ENCODE assay signal across 27 mouse cellular contexts in the genomic region with DNA sequence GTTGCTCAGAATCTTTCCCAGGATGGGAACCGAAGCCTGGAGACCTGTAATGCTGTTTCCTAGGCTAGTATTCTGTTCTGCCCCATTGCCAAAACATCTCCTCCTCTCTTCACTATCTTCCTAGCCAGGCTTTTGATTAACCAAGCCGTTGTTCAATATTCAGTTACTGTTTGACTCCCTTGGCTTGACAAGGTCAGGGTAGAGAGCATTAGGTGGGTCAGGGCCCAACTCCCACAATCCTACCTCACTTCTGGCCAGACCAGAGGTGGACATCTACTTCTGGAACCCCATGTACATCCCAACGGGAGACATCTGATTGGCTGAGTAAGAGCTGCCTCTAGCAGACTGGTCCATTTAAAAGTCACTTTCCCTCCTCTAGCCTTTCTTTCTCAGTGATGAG. TPM values are rescaled to one million over a fixed set of nuclear protein-coding genes. Genes with fewer than 3 reads are reported as not detected.
DNase-seq lines count a peak whose midpoint lies in the region; ATAC-seq and TF ChIP-seq lines count a peak whose summit lies in the region.
"Had no signal": no experiment of that assay in that cellular context is flagged by ENCODE, and none has a peak within 500 bp of the region (broad histone marks: within the 10 kb centered on the region; RNA-seq: fewer than 3 reads in every experiment).

No protein-coding gene starts in this region.

- H3K9me3 ChIP-seq in heart, embryonic 12.5 days (replicated peaks), result no peaks in the 10 kb centered on the region
- no peaks in the 10 kb centered on the region for H3K9me3 ChIP-seq in MEL (replicated peaks; ENCODE audit: insufficient read depth, low read length)
- H3K9me3 ChIP-seq in liver, embryonic 12.5 days (replicated peaks), result no peaks in the 10 kb centered on the region
- H3K9me3 ChIP-seq: embryonic facial prominence, embryonic 12.5 days; forebrain, embryonic 12.5 days; G1E; hindbrain, embryonic 15.5 days; intestine, embryonic 15.5 days; limb, embryonic 10.5 days; midbrain, embryonic 13.5 days had no signal

- peak overlapping the region; percentile 54; the same call in 1 of the 2 replicates for H3K27ac ChIP-seq in heart, embryonic 12.5 days (ENCODE audit: poor library complexity, severe bottlenecking)
- peak overlapping the region; percentile 88 for H3K27ac ChIP-seq in MEL (ENCODE audit: control insufficient read depth, low read depth, low read length)
- H3K27ac ChIP-seq in liver, embryonic 12.5 days, result peak overlapping the region; percentile 33
- H3K27ac ChIP-seq: embryonic facial prominence, embryonic 12.5 days; forebrain, embryonic 12.5 days; hindbrain, embryonic 15.5 days; intestine, embryonic 15.5 days; limb, embryonic 10.5 days; midbrain, embryonic 13.5 days had no signal

- peaks cover 75% of the 10 kb centered on the region for H3K4me1 ChIP-seq in heart, embryonic 12.5 days (replicated peaks)
- peaks cover 26 to 46% of the 10 kb centered on the region in 2 experiments for H3K4me1 ChIP-seq in MEL (ENCODE audit: control insufficient read depth in 1 of 2, insufficient read depth in 2 of 2, low read length in 2 of 2)
- peaks cover 91% of the 10 kb centered on the region for H3K4me1 ChIP-seq in liver, embryonic 12.5 days

- TF ChIP-seq CTCF in MEL (IDR thresholded peaks at IDR 0.05 in 2 of 3, conservative IDR thresholded peaks at IDR 0.05 in 1 of 3; ENCODE audit: control insufficient read depth in 1 of 3, insufficient read depth in 1 of 3, low read depth in 2 of 3, low read length in 3 of 3, poor library complexity in 1 of 3, severe bottlenecking in 1 of 3), result no peak

- H3K27me3 ChIP-seq in heart, embryonic 12.5 days (replicated peaks), result no peaks in the 10 kb centered on the region
- H3K27me3 ChIP-seq in MEL (ENCODE audit: control insufficient read depth in 1 of 2, insufficient read depth in 2 of 2, low read length in 2 of 2), result no peaks in the 10 kb centered on the region
- H3K27me3 ChIP-seq in liver, embryonic 12.5 days (replicated peaks), result peaks cover 24% of the 10 kb centered on the region
- H3K27me3 ChIP-seq: CH12.LX; embryonic facial prominence, embryonic 12.5 days; intestine, embryonic 15.5 days had no signal

- TF ChIP-seq RAD21 in MEL (IDR thresholded peaks at IDR 0.05; ENCODE audit: low read depth, low read length), result no peak

- TF ChIP-seq POLR2A in MEL (IDR thresholded peaks at IDR 0.05; ENCODE audit: control insufficient read depth in 1 of 2, insufficient read depth in 1 of 2, low read depth in 1 of 2, low read length in 2 of 2, poor library complexity in 1 of 2), result no peak

- H3K4me3 ChIP-seq in heart, embryonic 12.5 days, result no peak overlapping the region
- H3K4me3 ChIP-seq in MEL (ENCODE audit: control insufficient read depth in 1 of 2, insufficient read depth in 1 of 2, low read depth in 2 of 2, low read length in 2 of 2), result no peak overlapping the region
- no peak overlapping the region for H3K4me3 ChIP-seq in liver, embryonic 12.5 days
- H3K4me3 ChIP-seq: embryonic facial prominence, embryonic 12.5 days; erythroblast, embryonic 14.5 days; forebrain, embryonic 12.5 days; hindbrain, embryonic 15.5 days; intestine, embryonic 15.5 days; limb, embryonic 10.5 days; midbrain, embryonic 13.5 days had no signal

- H3K9ac ChIP-seq in heart, embryonic 12.5 days, result no peak overlapping the region
- H3K9ac ChIP-seq in MEL (ENCODE audit: control insufficient read depth, low read depth, low read length, poor library complexity, severe bottlenecking), result peak overlapping the region; percentile 22; the same call in 1 of the 2 replicates
- no peak overlapping the region for H3K9ac ChIP-seq in liver, embryonic 12.5 days
- H3K9ac ChIP-seq: embryonic facial prominence, embryonic 12.5 days; forebrain, embryonic 12.5 days; hindbrain, embryonic 15.5 days; intestine, embryonic 15.5 days; midbrain, embryonic 13.5 days had no signal

- H3K79me2 ChIP-seq in MEL (ENCODE audit: control insufficient read depth, insufficient read depth, low read length, poor library complexity), result peaks cover 40% of the 10 kb centered on the region

- no peak for DNase-seq in heart, adult 9 months (ENCODE audit: low spot score in 2 of 2)
- DNase-seq in MEL (ENCODE audit: low read depth, low spot score), result peak; percentile 16
- DNase-seq in layer of hippocampus, postnatal 25 days (ENCODE audit: extremely low spot score in 1 of 2, low spot score in 1 of 2), result no peak
- DNase-seq: adrenal gland, postnatal 10 days; B cell, adult 2 months; cerebellum, adult 18-20 months; cerebellum, postnatal 14 days; kidney, adult 8-10 months; kidney, postnatal 10 days; lung, adult 18-20 months; right cerebral cortex, postnatal 14 days; spleen, adult 18-20 months had no signal

- peaks cover 17% of the 10 kb centered on the region for H3K36me3 ChIP-seq in heart, embryonic 12.5 days
- H3K36me3 ChIP-seq in MEL (ENCODE audit: control insufficient read depth in 1 of 2, insufficient read depth in 2 of 2, low read length in 2 of 2), result peaks cover 0 to 48% of the 10 kb centered on the region in 2 experiments; a peak in 2 of 4 replicates
- H3K36me3 ChIP-seq in liver, embryonic 12.5 days, result peaks cover 11% of the 10 kb centered on the region; the same call in 1 of the 2 replicates
- H3K36me3 ChIP-seq: embryonic facial prominence, embryonic 12.5 days; forebrain, embryonic 12.5 days; hindbrain, embryonic 15.5 days; intestine, embryonic 15.5 days; midbrain, embryonic 13.5 days had no signal

- 75% methylated on average over 3 of the region's 3 CpGs for WGBS in heart, embryonic 12.5 days
- WGBS in liver, embryonic 12.5 days (ENCODE audit: insufficient replicate concordance), result 43% methylated on average over 3 of the region's 3 CpGs

- no peak for ATAC-seq in heart, embryonic 12.5 days (ENCODE audit: insufficient number of reproducible peaks, low FRiP score)
- ATAC-seq in liver, embryonic 12.5 days, result 0 out of 2 replicates have a peak, but pooled peaks have one; percentile 10
- ATAC-seq in megakaryocyte-erythroid progenitor cell, adult 5-6 weeks (replicated peaks; ENCODE audit: low FRiP score, low TSS enrichment, poor library complexity, severe bottlenecking), result peak; percentile 19; the same call in 1 of the 2 replicates
- no peak for ATAC-seq in erythroblast, adult 5-6 weeks (replicated peaks; ENCODE audit: low FRiP score, poor library complexity, severe bottlenecking)
- ATAC-seq: intestine, embryonic 15.5 days; midbrain, embryonic 13.5 days had no signal

- no peak overlapping the region for H3K4me2 ChIP-seq in heart, embryonic 12.5 days
- H3K4me2 ChIP-seq in liver, embryonic 12.5 days, result peak overlapping the region; percentile 32
- H3K4me2 ChIP-seq: embryonic facial prominence, embryonic 12.5 days; forebrain, embryonic 12.5 days; hindbrain, embryonic 15.5 days; intestine, embryonic 15.5 days; midbrain, embryonic 13.5 days had no signal

- TF ChIP-seq EP300 in MEL (IDR thresholded peaks at IDR 0.05; ENCODE audit: low read depth in 1 of 2, low read length in 2 of 2), result no peak

TF ChIP-seq in MEL, 35 proteins besides CTCF, POLR2A, EP300 and RAD21:
- no peak for TF ChIP-seq MEF2A (IDR thresholded peaks at IDR 0.05; ENCODE audit: extremely low read depth, insufficient replicate concordance, low read depth, low read length, poor library complexity, severe bottlenecking)
- 0 out of 2 replicates have a peak, but pooled peaks have one; percentile 44 for TF ChIP-seq MYB (IDR thresholded peaks at IDR 0.05; ENCODE audit: low read depth, low read length)
- TF ChIP-seq MXI1 (IDR thresholded peaks at IDR 0.05; ENCODE audit: low read depth, low read length), result 0 out of 2 replicates have a peak, but pooled peaks have one; percentile 6

RNA-seq across cellular contexts. Expression of gene Itga5, which starts 3.6 kb away (rescaled TPM):
- polyA plus RNA-seq in heart, embryonic 12.5 days (2016; fragmentation: Nextera tagmentation; extraction: Ambion mirVana), result 111 and 115 TPM in 2 replicates
- 6.0 and 6.7 TPM in 2 replicates for total RNA-seq in MEL (2012; rRNA removed)
- 10 to 100 TPM in 1 of 2 experiments, not detected in 1; 17.4 TPM for polyA plus RNA-seq in MEL (2012; ENCODE audit: insufficient read depth in 1 of 2, insufficient read length in 2 of 2, low read depth in 1 of 2, low replicate concordance in 2 of 2, missing spikeins in 1 of 2)
- polyA plus RNA-seq in liver, embryonic 12.5 days (2016; fragmentation: Nextera tagmentation; extraction: Ambion mirVana), result 21.8 and 23.2 TPM in 2 replicates
- 51.5 and 56.4 TPM in 2 replicates for total RNA-seq in megakaryocyte-erythroid progenitor cell, adult 5-6 weeks (2014; fragmentation: Nextera tagmentation)
- total RNA-seq in megakaryocyte-erythroid progenitor cell, adult 5-6 weeks (2017), result 11.5 and 11.8 TPM in 2 replicates
- 1 to 10 TPM; 1.4 to 2.4 TPM for total RNA-seq in layer of hippocampus, postnatal 25 days (2021)
- total RNA-seq in erythroblast, adult 5-6 weeks (2015; ENCODE audit: low replicate concordance), result 2.5 and 7.9 TPM in 2 replicates
- 2.4 TPM in 2 replicates for total RNA-seq in erythroblast, adult 5-6 weeks (2017; ENCODE audit: low replicate concordance)

RNA-seq across cellular contexts. Expression of gene Zfp385a, which starts 23.1 kb away (rescaled TPM):
- polyA plus RNA-seq in heart, embryonic 12.5 days (2016; fragmentation: Nextera tagmentation; extraction: Ambion mirVana), result 9.2 and 10.3 TPM in 2 replicates
- 4.4 and 5.2 TPM in 2 replicates for total RNA-seq in MEL (2012; rRNA removed)
- 10 to 100 TPM in 1 of 2 experiments, not detected in 1; 54.0 TPM for polyA plus RNA-seq in MEL (2012; ENCODE audit: insufficient read depth in 1 of 2, insufficient read length in 2 of 2, low read depth in 1 of 2, low replicate concordance in 2 of 2, missing spikeins in 1 of 2)
- polyA plus RNA-seq in liver, embryonic 12.5 days (2016; fragmentation: Nextera tagmentation; extraction: Ambion mirVana), result 7.7 and 8.2 TPM in 2 replicates
- 23.4 and 28.7 TPM in 2 replicates for total RNA-seq in megakaryocyte-erythroid progenitor cell, adult 5-6 weeks (2014; fragmentation: Nextera tagmentation)
- total RNA-seq in megakaryocyte-erythroid progenitor cell, adult 5-6 weeks (2017), result 1.7 and 2.1 TPM in 2 replicates
- total RNA-seq in layer of hippocampus, postnatal 25 days (2021), result 10 to 100 TPM; 40.7 to 45.0 TPM
- 2.9 and 5.6 TPM in 2 replicates for total RNA-seq in erythroblast, adult 5-6 weeks (2015; ENCODE audit: low replicate concordance)
- 0.68 and 0.84 TPM in 2 replicates for total RNA-seq in erythroblast, adult 5-6 weeks (2017; ENCODE audit: low replicate concordance)

RNA-seq across cellular contexts. Expression of gene Gpr84, which starts 52.5 kb away (rescaled TPM):
- polyA plus RNA-seq in heart, embryonic 12.5 days (2016; fragmentation: Nextera tagmentation; extraction: Ambion mirVana), result 0.17 and 0.29 TPM in 2 replicates
- 0.12 TPM in 1 of 2 replicates, not detected in the other for total RNA-seq in MEL (2012; rRNA removed)
- polyA plus RNA-seq in MEL (2012; ENCODE audit: insufficient read depth in 1 of 2, insufficient read length in 2 of 2, low read depth in 1 of 2, low replicate concordance in 2 of 2, missing spikeins in 1 of 2), result under 1 TPM in 1 of 2 experiments, not detected in 1; 0.21 TPM
- polyA plus RNA-seq in liver, embryonic 12.5 days (2016; fragmentation: Nextera tagmentation; extraction: Ambion mirVana), result 0.75 and 0.78 TPM in 2 replicates
- 0.49 TPM in 1 of 2 replicates, not detected in the other for total RNA-seq in megakaryocyte-erythroid progenitor cell, adult 5-6 weeks (2014; fragmentation: Nextera tagmentation)
- 0.34 and 1.3 TPM in 2 replicates for total RNA-seq in megakaryocyte-erythroid progenitor cell, adult 5-6 weeks (2017)
- 1 to 10 TPM in 1 of 2 experiments, under 1 TPM in 1; 0.66 to 1.1 TPM for total RNA-seq in layer of hippocampus, postnatal 25 days (2021)
- 0.96 and 2.1 TPM in 2 replicates for total RNA-seq in erythroblast, adult 5-6 weeks (2015; ENCODE audit: low replicate concordance)
- total RNA-seq in erythroblast, adult 5-6 weeks (2017; ENCODE audit: low replicate concordance), result 0.70 and 1.3 TPM in 2 replicates
- total RNA-seq: adrenal gland, postnatal 10 days; G1E had no signal
- polyA plus RNA-seq: erythroblast, embryonic 14.5 days; G1E; thymus, postnatal 0 days; urinary bladder, adult 2 months had no signal

Comparison
In these comparisons a context has a peak if more than half of its experiments do, and no peak if none do; other contexts are left out.
1. ATAC-seq: peak in liver, embryonic 12.5 days (single experiment) and megakaryocyte-erythroid progenitor cell, adult 5-6 weeks (single experiment); none in heart, embryonic 12.5 days (single experiment) and erythroblast, adult 5-6 weeks (single experiment).
2. H3K27ac ChIP-seq: peak in every context shown above with its lines; median percentile 88 in MEL; 54 in heart, embryonic 12.5 days; 33 in liver, embryonic 12.5 days.